Mouse (Mus musculus) right cerebral cortex, adult 2 months (tissue): ENCODE data around the gene Dock9.
A peak's percentile ranks its signal among the peaks of the same experiment; 100 is the strongest.

Source experiments
- DNase-seq, 2 experiments: peaks; one replicate each; pipeline ENCODE4 v3.0.0; 2021 to 2022; ENCODE audit warnings: low spot score in 2 of 2

The Dock9 gene

GRCm38 (mm10) chr14:121592356-121592755 is 205.3 kb downstream of the Dock9 start:
- no peak for DNase-seq

- DNase-seq, result peak; percentile 70 to 71
Observed at GRCm38 (mm10) chr14:121589097-121589725, 208.4 kb downstream of the Dock9 start.

- DNase-seq, result no peak
Observed at GRCm38 (mm10) chr14:121588451-121588850, 209.2 kb downstream of the Dock9 start.

- DNase-seq, result no peak
Observed at GRCm38 (mm10) chr14:121585906-121586765, 211.5 kb downstream of the Dock9 start.

- DNase-seq, result peak; percentile 73 to 75
Observed at GRCm38 (mm10) chr14:121579055-121579454, 218.6 kb downstream of the Dock9 start.

- DNase-seq, result no peak
Observed at GRCm38 (mm10) chr14:121573391-121573790, 224.2 kb downstream of the Dock9 start.

GRCm38 (mm10) chr14:121566794-121567201 is 230.8 kb downstream of the Dock9 start:
- peak; percentile 57 to 58 for DNase-seq

- no peak for DNase-seq
Observed at GRCm38 (mm10) chr14:121565930-121566329, 231.7 kb downstream of the Dock9 start.

- DNase-seq, result no peak
Observed at GRCm38 (mm10) chr14:121564656-121565055, 233.0 kb downstream of the Dock9 start.

- DNase-seq, result no peak
Observed at GRCm38 (mm10) chr14:121563954-121564353, 233.7 kb downstream of the Dock9 start.

GRCm38 (mm10) chr14:121559026-121559425 is 238.6 kb downstream of the Dock9 start:
- no peak for DNase-seq

- no peak for DNase-seq
Observed at GRCm38 (mm10) chr14:121556401-121557315, 241.0 kb downstream of the Dock9 start.

- no peak for DNase-seq
Observed at GRCm38 (mm10) chr14:121553785-121554184, 243.9 kb downstream of the Dock9 start.

- no peak for DNase-seq
Observed at GRCm38 (mm10) chr14:121552586-121552985, 245.1 kb downstream of the Dock9 start.

GRCm38 (mm10) chr14:121549834-121550233 is 247.8 kb downstream of the Dock9 start:
- no peak for DNase-seq

- DNase-seq, result no peak
Observed at GRCm38 (mm10) chr14:121547745-121548144, 249.9 kb downstream of the Dock9 start.

- DNase-seq, result no peak
Observed at GRCm38 (mm10) chr14:121546621-121547020, 251.0 kb downstream of the Dock9 start.

GRCm38 (mm10) chr14:121545551-121546331 is 251.9 kb downstream of the Dock9 start:
- no peak for DNase-seq

- DNase-seq, result no peak
Observed at GRCm38 (mm10) chr14:121541262-121541661, 256.4 kb downstream of the Dock9 start.

GRCm38 (mm10) chr14:121534501-121534900 is 263.1 kb downstream of the Dock9 start:
- no peak for DNase-seq

- no peak for DNase-seq
Observed at GRCm38 (mm10) chr14:121530853-121531252, 266.8 kb downstream of the Dock9 start.
